Mouse (Mus musculus): Measurements from ENCODE around the gene Ott.
"Not testable (repeated sequence)": the region's sequence is repeated elsewhere in the genome, so short reads cannot be mapped to it uniquely, and the experiment has no call there.

The Ott gene

GRCm38 (mm10) chrX:149073982-149074381 is at the start of gene Ott:
Ott (plus strand) TSS chrX:149074282.
- not testable (repeated sequence) for DNase-seq
